Mouse (Mus musculus): ENCODE results near the gene Csgalnact2.
A peak's percentile ranks its signal among the peaks of the same experiment; 100 is the strongest.

The Csgalnact2 gene

DNA sequence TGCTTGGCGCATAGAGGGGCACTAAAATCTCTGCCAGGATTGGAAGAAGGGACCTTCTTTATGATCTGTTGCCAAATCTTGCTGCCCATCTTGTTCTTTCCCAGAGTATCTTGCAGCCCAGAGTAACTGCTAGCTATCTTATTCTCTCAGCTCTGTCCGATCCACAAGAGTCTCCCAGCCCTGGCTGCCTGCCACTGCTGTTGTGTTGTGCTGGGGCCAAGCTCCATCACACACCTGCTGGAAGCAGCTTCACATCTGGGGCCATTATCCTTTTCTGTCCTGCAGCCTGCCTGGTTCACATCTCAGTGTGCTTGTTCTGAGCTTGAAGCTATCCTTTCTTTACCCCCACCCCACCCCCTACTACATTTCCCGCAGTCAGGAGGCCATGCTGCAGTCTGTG, 62.7 kb downstream of the Csgalnact2 start:
- DNase-seq (ENCODE audit: low read depth, low spot score): no peak

DNA sequence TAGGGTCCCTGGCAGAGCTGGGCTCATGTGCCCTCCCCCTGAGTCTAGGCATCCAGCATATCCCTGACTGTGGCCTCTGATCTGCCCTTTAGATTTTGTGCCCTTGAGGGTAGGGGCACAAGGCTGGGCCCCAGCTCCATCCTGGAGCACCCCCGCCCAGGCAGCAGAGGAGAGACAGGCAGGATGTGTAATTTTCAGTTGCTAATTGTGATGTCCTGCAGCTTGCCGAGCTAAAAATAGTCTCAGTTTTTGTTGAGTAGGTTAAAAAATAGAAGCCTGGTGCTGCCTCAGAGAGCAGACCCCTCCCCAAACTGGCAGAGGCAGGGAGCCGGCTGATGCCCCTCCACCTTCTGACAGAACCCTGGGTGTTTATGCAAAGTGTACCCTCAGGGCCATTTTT, 64.8 kb downstream of the Csgalnact2 start:
- DNase-seq (ENCODE audit: low read depth, low spot score): no peak

DNA sequence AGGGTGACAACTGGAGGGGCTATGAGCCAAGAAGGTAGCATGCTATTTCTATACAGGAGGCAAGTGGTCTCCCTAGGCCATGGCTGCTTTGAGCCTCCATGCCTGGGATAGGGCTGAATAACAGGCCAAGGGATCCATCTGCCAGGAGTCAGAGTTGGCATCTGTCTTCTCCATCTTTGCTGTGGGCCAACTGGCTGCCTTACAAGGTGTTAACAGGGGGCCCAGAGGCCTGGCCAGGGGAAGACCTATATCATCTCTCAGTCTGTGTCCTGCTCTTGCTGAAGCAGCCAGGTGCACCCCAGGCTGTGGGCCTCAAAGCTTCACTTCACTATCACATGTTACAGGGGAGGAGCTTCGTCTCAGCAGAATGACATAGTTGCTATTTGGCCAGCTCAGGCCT, 66.8 kb downstream of the Csgalnact2 start:
- DNase-seq (ENCODE audit: low read depth, low spot score): no peak

GRCm38 (mm10) chr6:118071416-118071815, 67.5 kb downstream of the Csgalnact2 start:
- DNase-seq (ENCODE audit: low read depth, low spot score): no peak

GRCm38 (mm10) chr6:118071013-118071350, 68.0 kb downstream of the Csgalnact2 start:
- DNase-seq (ENCODE audit: low read depth, low spot score): no peak

- no peak for DNase-seq (ENCODE audit: low read depth, low spot score)
Observed at GRCm38 (mm10) chr6:118070321-118071012, 68.5 kb downstream of the Csgalnact2 start.

- DNase-seq (ENCODE audit: low read depth, low spot score): peak; percentile 23
Observed at GRCm38 (mm10) chr6:118067720-118068119, 71.2 kb downstream of the Csgalnact2 start.

DNA sequence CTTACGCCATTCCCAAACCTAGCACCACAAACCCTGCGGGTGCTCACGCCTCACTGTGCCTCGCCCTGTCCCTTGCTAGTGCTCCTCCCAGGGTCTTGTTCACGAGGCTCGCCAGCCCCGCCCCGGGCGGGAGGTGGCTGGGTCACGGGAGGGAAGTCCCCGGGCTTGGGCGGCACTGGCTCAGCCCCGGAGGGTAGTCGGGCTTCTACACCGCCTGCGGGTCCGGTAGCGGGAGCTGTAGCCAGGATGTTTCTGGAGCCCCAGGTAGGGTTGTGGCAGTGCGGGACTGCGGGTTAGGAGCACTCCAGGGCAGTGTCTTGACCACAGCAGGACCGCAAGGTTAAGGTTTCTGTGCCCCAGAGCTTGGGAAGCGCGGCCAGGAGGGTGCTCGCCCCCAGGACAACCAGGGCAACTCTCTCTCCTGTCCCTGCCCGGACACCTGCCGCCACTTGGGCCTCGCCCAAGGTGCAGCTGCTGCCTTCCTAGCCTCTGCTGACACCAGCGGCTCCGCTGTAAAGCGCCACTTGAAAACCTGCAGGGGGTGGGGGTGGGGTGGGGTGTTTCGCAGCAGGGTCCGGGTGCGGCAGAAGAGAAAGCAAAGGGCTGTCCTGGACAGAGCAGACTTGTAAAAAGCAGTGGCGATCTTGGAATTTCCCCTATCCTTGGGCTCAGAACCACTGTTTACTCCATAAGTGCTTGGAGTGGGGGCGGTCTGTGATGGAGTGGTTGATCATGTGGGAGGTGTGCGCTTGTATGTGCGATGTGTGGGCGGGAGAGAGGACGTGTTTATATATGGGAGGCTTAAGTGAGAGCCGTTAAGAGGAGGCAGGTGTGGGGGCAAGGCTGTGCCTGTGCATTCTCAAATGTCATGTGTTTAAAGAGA, 72.5 kb downstream of the Csgalnact2 start:
- peak; percentile 88 for DNase-seq (ENCODE audit: low read depth, low spot score)

DNA sequence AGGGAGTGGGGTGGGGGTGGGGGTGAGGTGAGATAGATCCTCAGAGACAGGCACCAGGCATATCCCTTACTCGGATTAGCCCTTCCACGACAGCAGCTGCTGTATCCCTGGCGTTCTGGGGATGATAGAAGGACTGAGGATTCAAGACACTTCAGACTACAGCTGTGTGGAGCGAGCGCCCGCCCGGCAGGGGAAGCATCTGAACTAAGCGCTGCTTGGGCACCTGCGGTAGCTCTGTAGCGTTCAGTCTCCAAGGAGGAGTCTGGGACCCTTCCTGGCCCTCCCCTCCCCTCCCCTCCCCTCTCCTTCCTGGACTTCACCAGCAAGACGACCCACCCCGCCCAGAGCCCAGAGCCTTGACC, 73.1 kb downstream of the Csgalnact2 start:
- DNase-seq (ENCODE audit: low read depth, low spot score): no peak

DNA sequence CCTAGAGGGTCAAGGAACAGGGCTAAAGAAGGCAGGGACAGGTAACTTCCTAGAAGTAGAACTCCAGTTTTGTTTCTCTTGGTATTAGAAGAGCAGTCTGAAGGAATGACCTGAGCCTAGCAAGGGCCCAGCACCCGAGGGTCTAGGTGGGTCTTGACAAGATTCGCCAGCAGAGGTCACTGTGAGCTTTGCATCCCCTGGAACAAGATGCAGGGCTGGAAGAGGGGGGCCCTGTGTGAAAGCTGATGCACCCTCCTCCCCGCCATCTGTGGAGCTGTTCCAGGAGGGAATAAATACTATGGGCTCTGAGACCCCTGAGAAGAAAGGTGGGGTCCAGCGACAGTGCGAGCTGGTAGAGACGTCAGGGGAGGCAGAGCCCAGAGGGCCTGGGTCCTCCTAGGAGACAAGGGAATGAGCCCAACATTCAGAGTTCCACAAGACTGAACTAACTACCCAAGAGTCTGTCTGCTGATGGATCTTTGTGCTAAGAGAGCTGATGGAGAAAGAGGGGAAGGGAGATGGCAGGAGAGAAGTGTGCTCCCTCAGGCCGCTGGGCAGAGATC, 73.9 kb downstream of the Csgalnact2 start:
- peak; percentile 65 for DNase-seq (ENCODE audit: low read depth, low spot score)

DNA sequence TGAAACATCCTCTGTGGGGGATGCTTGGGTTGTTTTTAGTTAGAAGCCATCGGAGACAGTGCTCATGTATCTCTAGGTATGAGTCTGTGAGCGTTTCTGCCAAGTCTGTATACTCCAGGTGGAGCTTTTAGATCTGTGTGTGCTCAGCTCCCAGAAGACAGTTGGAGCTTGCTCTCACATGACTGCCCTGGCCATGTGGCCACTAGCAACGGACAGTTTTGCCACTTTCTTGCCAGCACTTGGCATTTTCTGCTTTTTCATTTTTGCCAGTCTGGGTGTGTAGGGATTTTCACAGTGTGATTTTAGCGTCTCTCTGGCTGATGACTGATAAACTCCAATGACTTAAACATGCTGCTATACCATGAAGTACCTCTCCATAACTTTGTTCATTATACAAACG, 75.7 kb downstream of the Csgalnact2 start:
- DNase-seq (ENCODE audit: low read depth, low spot score): no peak

DNA sequence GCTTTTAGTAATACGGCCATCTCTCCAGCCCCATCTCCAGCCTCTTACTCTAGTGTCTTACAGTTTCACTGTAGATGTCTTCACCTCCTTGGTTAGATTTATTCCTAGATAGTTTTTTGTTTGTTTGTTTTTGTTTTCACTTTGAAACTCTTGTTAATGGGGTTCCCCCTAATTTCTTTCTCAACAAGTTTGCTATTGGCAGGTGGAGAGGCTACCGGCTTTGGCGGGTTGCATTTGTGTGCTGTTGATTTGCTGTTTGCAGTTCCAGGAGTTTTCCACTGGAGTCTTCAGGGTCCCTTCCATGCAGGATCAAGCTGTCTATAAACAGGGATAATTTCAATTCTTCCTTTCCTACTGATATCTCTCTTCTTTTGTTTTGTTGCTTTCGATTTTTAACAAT, 77.7 kb downstream of the Csgalnact2 start:
- no peak for DNase-seq (ENCODE audit: low read depth, low spot score)
